Mouse (Mus musculus): ENCODE results near the gene Casc1.
"Not testable (repeated sequence)": the region's sequence is repeated elsewhere in the genome, so short reads cannot be mapped to it uniquely, and the experiment has no call there.

Gene Casc1

GRCm38 (mm10) chr6:145135804-145136203, 75.0 kb downstream of the Casc1 start:
- no peak for DNase-seq

GRCm38 (mm10) chr6:145135295-145135694, 75.5 kb downstream of the Casc1 start:
- DNase-seq, result no peak

GRCm38 (mm10) chr6:145132969-145133368, 77.8 kb downstream of the Casc1 start:
- DNase-seq, result not testable (repeated sequence)

GRCm38 (mm10) chr6:145131991-145132390, 78.8 kb downstream of the Casc1 start:
- no peak for DNase-seq

GRCm38 (mm10) chr6:145129563-145129962, 81.2 kb downstream of the Casc1 start:
- peak; percentile 35 for DNase-seq

- peak; percentile 32 for DNase-seq
Observed at GRCm38 (mm10) chr6:145127652-145128051, 83.2 kb downstream of the Casc1 start.

- DNase-seq, result peak; percentile 25
Observed at GRCm38 (mm10) chr6:145125591-145126113, 85.2 kb downstream of the Casc1 start.
